Mouse (Mus musculus) liver, embryonic 14.5 days (tissue): ENCODE data around the gene Ormdl2. TPM values are rescaled to one million over a fixed set of nuclear protein-coding genes. Genes with fewer than 3 reads are reported as not detected.
A peak's percentile ranks its signal among the peaks of the same experiment; 100 is the strongest.

Experiments used
- ATAC-seq: fragments of 200-750 bp; cut with Nextera tagmentation; 2 replicates; pipeline ENCODE4 v1.8.0; 2017; ENCODE audit warnings: moderate number of reproducible peaks, mild to moderate bottlenecking, moderate library complexity; ENCODE audit not compliant: insufficient read depth
- DNase-seq, 3 experiments: peaks; one replicate each; pipeline ENCODE4 v3.0.0-alpha.2; 2012 to 2013; ENCODE audit warnings: low read depth in 3 of 3, low spot score in 3 of 3
- H3K27ac ChIP-seq: fragments of 300-500 bp; sonication (generic); 2 replicates; pipeline ENCODE4 v1.5.1; 2014; ENCODE audit warnings: moderate library complexity, mild to moderate bottlenecking, control low read depth, inconsistent platforms
- H3K27me3 ChIP-seq: fragments of 300-500 bp; sonication (generic); 2 replicates; pipeline ENCODE4 v1.6.1; 2014; ENCODE audit warnings: mild to moderate bottlenecking, low read length, moderate library complexity; ENCODE audit not compliant: control insufficient read depth, insufficient read depth
- H3K36me3 ChIP-seq: fragments of 300-500 bp; sonication (generic); replicated peaks from 2 replicates; pipeline ENCODE4 v1.6.1; 2014; ENCODE audit warnings: low read depth; ENCODE audit not compliant: control insufficient read depth, insufficient read depth
- H3K4me1 ChIP-seq, 2 experiments: fragments of 200-500 bp in 1 of 2; fragments of 300-500 bp in 1 of 2; sonication (generic) in 1 of 2; replicated peaks; 2 replicates each; pipeline ENCODE4 v1.6.1; 2012 to 2014; ENCODE audit warnings: antibody characterized with exemption in 1 of 2, inconsistent platforms in 1 of 2, low read length in 1 of 2; ENCODE audit not compliant: control insufficient read depth in 2 of 2, insufficient read depth in 2 of 2
- H3K4me2 ChIP-seq: fragments of 300-500 bp; sonication (generic); 2 replicates; pipeline ENCODE4 v1.6.1; 2014; ENCODE audit warnings: low read depth, mild to moderate bottlenecking, control low read depth, moderate library complexity
- H3K4me3 ChIP-seq, 2 experiments: fragments of 200-500 bp in 1 of 2; fragments of 300-500 bp in 1 of 2; sonication (generic) in 1 of 2; 2 replicates each; pipeline ENCODE4 v1.5.1; 2012 to 2014; ENCODE audit warnings: low read depth in 2 of 2, low read length in 2 of 2, mild to moderate bottlenecking in 2 of 2, control low read depth in 1 of 2, inconsistent platforms in 1 of 2, moderate library complexity in 1 of 2; ENCODE audit not compliant: insufficient read depth in 1 of 2
- H3K9ac ChIP-seq: fragments of 300-500 bp; sonication (generic); replicated peaks from 2 replicates; pipeline ENCODE4 v1.6.1; 2014; ENCODE audit warnings: mild to moderate bottlenecking, control low read depth, moderate library complexity
- H3K9me3 ChIP-seq: fragments of 300-500 bp; sonication (generic); 2 replicates; pipeline ENCODE4 v1.6.1; 2016; ENCODE audit warnings: low read length, mixed read lengths; ENCODE audit not compliant: control insufficient read depth
- CTCF ChIP-seq: IDR thresholded peaks from 2 replicates; pipeline ENCODE4 v1.5.1; 2016; ENCODE audit warnings: antibody characterized with exemption, low read depth, control low read depth
- EP300 ChIP-seq: IDR thresholded peaks from 2 replicates; pipeline ENCODE4 v1.6.1; 2016; ENCODE audit warnings: antibody characterized with exemption, low read depth
- WGBS: fragments of 180-500 bp; shearing (Covaris S2); extraction: QIAGEN DNeasy Blood & Tissue Kit; methylation state at CpG from one replicate; pipeline ENCODE4 v1.1.7; 2014; ENCODE audit not compliant: insufficient replicate concordance; 5-methylcytosine and 5-hydroxymethylcytosine counted together
- polyA plus RNA-seq, 2 experiments: library from polyadenylated mRNA; depleted of rRNA in 1 of 2; stranded (reverse) in 1 of 2; unstranded in 1 of 2; fragments of >200 nt; fragmentation: Nextera tagmentation in 1 of 2; extraction: Ambion mirVana in 1 of 2; gene quantifications; 2 replicates each; pipeline versions ENCODE4 v1.2.1 to v1.2.3; 2012 to 2014

The Ormdl2 gene
- polyA plus RNA-seq, 2 experiments, result 43.1 to 83.5 TPM

- Histone ChIP-seq H3K4me1 (peaks cover 0 to 2% of the 10 kb centered on the region in 2 experiments; a peak in 1 of 4 replicates), H3K27me3 (no peaks in the 10 kb centered on the region), H3K4me2 (no peak overlapping the region), H3K4me3 (no peak overlapping the region), H3K9ac (no peak overlapping the region), H3K9me3 (no peaks in the 10 kb centered on the region), H3K36me3 (no peaks in the 10 kb centered on the region), H3K27ac (no peak overlapping the region)
- WGBS, result 78% methylated on average over 1 of the region's 1 CpGs
- ATAC-seq (no peak), DNase-seq (no peak)
- TF ChIP-seq CTCF, result no peak
- no peak for TF ChIP-seq EP300
Observed at GRCm38 (mm10) chr10:128793258-128793657, 28.2 kb downstream of the Ormdl2 start.

GRCm38 (mm10) chr10:128792041-128792440 is 29.4 kb downstream of the Ormdl2 start:
- ATAC-seq (no peak), DNase-seq (no peak)
- H3K9me3 ChIP-seq, result no peaks in the 10 kb centered on the region
- no peak overlapping the region for H3K4me2 ChIP-seq
- no peaks in the 10 kb centered on the region for H3K36me3 ChIP-seq
- TF ChIP-seq EP300 (no peak), CTCF (0 out of 2 replicates have a peak, but pooled peaks have one; percentile 18)
- H3K27ac ChIP-seq, result no peak overlapping the region
- H3K9ac ChIP-seq, result no peak overlapping the region
- H3K27me3 ChIP-seq, result no peaks in the 10 kb centered on the region
- H3K4me3 ChIP-seq, result no peak overlapping the region
- H3K4me1 ChIP-seq, result peaks cover 0 to 2% of the 10 kb centered on the region in 2 experiments; a peak in 1 of 4 replicates

GRCm38 (mm10) chr10:128790398-128791124 is 30.9 kb downstream of the Ormdl2 start, which contains the start of gene Mmp19:
Mmp19 (plus strand) TSS chr10:128790910.
- TF ChIP-seq CTCF, result no peak
- no peak for TF ChIP-seq EP300
- H3K4me1 ChIP-seq, result peaks cover 0 to 2% of the 10 kb centered on the region in 2 experiments; a peak in 1 of 4 replicates
- H3K4me3 ChIP-seq, result peak within 1 kb of the TSS; percentile 32 to 57
- no peak for DNase-seq
- H3K27me3 ChIP-seq, result no peaks in the 10 kb centered on the region
- no peaks in the 10 kb centered on the region for H3K36me3 ChIP-seq
- no peak within 1 kb of the TSS for H3K9ac ChIP-seq
- no peak within 1 kb of the TSS for H3K27ac ChIP-seq
- peak within 1 kb of the TSS; percentile 46 for H3K4me2 ChIP-seq
- ATAC-seq, result peak; percentile 49
- WGBS, result 64% methylated on average over 7 of the region's 7 CpGs
- H3K9me3 ChIP-seq, result no peaks in the 10 kb centered on the region

GRCm38 (mm10) chr10:128780200-128780599 is 41.2 kb downstream of the Ormdl2 start:
- peaks cover 0 to 9% of the 10 kb centered on the region in 2 experiments; a peak in 2 of 4 replicates for H3K4me1 ChIP-seq
- H3K9ac ChIP-seq, result no peak overlapping the region
- no peaks in the 10 kb centered on the region for H3K27me3 ChIP-seq
- 18% methylated on average over 1 of the region's 1 CpGs for WGBS
- H3K9me3 ChIP-seq, result no peaks in the 10 kb centered on the region
- H3K4me2 ChIP-seq, result no peak overlapping the region
- no peak overlapping the region for H3K27ac ChIP-seq
- no peaks in the 10 kb centered on the region for H3K36me3 ChIP-seq
- TF ChIP-seq EP300 (no peak), CTCF (no peak)
- DNase-seq (no peak), ATAC-seq (no peak)
- H3K4me3 ChIP-seq, result no peak overlapping the region

- H3K27ac ChIP-seq, result no peak overlapping the region
- no peaks in the 10 kb centered on the region for H3K27me3 ChIP-seq
- peak; percentile 70 for ATAC-seq
- peaks cover 0 to 9% of the 10 kb centered on the region in 2 experiments; a peak in 2 of 4 replicates for H3K4me1 ChIP-seq
- H3K36me3 ChIP-seq, result no peaks in the 10 kb centered on the region
- H3K4me3 ChIP-seq, result no peak overlapping the region
- H3K4me2 ChIP-seq, result no peak overlapping the region
- no peak overlapping the region for H3K9ac ChIP-seq
- TF ChIP-seq CTCF (no peak), EP300 (no peak)
- 15% methylated on average over 8 of the region's 8 CpGs for WGBS
- H3K9me3 ChIP-seq, result no peaks in the 10 kb centered on the region
- DNase-seq, result peak in 2 of 3 experiments; percentile 22 to 58
Observed at GRCm38 (mm10) chr10:128779011-128779795, 42.2 kb downstream of the Ormdl2 start.
